Mouse (Mus musculus): Measurements from ENCODE around the gene AC170998.1.

GRCm38 (mm10) chr17:28771289-28771688 is 45.4 kb downstream of the AC170998.1 start:
- TF ChIP-seq POLR2A (IDR thresholded peaks at IDR 0.05; ENCODE audit: low read depth, low read length) (no peak), CTCF (IDR thresholded peaks at IDR 0.05; ENCODE audit: extremely low read depth, insufficient read depth, insufficient read length, insufficient replicate concordance) (no peak)

Data from spleen, adult 2 months (tissue).